Mouse (Mus musculus) thymus, postnatal 25 days (tissue): ENCODE measurements around the gene Mrpl23.

Experiments used
- DNase-seq: peaks from one replicate; pipeline ENCODE4 v3.0.0; 2022

Gene Mrpl23

GRCm38 (mm10) chr7:142532671-142533058 is at the start of gene Mrpl23:
Gene Mrpl23, plus strand, starts transcription at chr7:142532686.
- DNase-seq, result no peak

GRCm38 (mm10) chr7:142483136-142483535 is 49.4 kb upstream of the Mrpl23 start:
- no peak for DNase-seq

- DNase-seq, result no peak
These were observed 47.7 kb upstream of the Mrpl23 start for GRCm38 (mm10) chr7:142484780-142485179.

DNA sequence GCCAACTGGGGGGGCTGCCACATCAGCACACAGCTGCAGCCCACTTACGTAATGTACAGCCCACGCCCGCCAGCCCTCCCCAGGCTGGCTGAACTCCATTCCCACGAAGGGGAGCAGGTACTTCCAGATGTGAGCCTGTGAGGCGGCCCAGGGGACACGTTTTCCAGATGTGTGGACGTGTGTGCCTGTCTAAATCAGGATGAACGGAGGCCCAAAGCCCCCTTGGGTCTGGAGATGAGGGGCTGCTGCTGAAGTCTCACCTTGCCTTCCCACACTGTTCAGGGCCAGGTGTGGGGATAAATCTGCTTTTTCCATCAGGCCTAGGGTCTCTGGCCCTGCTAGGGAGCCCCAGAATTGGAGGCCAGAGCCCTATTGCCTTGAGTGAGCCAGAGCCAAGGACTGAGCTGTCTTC is 45.7 kb upstream of the Mrpl23 start:
- no peak for DNase-seq

- no peak for DNase-seq
These were observed 45.1 kb upstream of the Mrpl23 start for GRCm38 (mm10) chr7:142487341-142487859.

GRCm38 (mm10) chr7:142488053-142488452 is 44.4 kb upstream of the Mrpl23 start:
- DNase-seq, result no peak

DNA sequence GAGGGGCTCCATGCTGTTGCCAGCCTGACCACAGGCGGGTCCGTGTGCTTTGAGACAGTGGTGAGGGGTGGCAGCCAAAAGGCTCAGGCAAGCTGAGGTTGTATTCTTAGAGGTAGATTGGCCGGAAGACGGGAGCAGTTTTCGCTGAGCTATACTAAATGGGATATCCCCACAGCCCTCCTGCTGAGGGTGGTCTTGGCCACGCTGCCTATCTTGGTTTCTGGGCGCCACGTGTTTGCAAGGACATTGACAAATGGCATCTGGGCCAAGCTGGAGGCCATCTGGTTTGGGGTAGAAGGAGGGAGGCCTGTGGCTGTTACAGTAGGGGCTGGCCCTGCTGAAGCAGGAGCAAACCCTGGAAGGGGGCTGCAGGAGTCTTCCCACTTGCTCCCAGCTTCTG is 39.0 kb upstream of the Mrpl23 start:
- DNase-seq, result no peak

DNA sequence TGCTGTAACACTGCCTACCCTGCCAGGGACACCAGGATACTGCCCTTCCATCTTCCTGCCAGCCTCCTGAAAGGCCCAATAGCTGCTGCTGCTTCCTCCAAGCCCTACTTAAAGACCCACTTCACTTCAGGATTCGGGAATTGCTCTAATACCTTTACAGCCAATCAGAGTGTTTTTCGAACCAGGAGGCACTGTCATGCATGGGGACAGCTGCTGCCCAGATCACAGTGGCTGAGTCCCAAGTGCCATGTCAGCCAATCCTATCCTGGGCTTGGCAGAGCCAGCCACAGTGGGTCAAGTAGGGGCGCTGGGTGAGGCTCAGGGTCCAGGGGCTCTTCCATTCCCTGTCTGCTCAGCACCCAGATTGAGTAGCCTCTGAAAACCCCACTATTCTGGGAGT is 36.3 kb upstream of the Mrpl23 start:
- DNase-seq, result no peak

- DNase-seq, result peak; percentile 21
These were observed 35.7 kb upstream of the Mrpl23 start for GRCm38 (mm10) chr7:142496800-142497199.

GRCm38 (mm10) chr7:142497775-142498174 is 34.7 kb upstream of the Mrpl23 start:
- peak; percentile 40 for DNase-seq

GRCm38 (mm10) chr7:142498575-142498974 is 33.9 kb upstream of the Mrpl23 start, which contains the start of gene Tnnt3:
Gene Tnnt3, plus strand, starts transcription at chr7:142498836.
- DNase-seq, result no peak

GRCm38 (mm10) chr7:142499010-142499721 is 33.3 kb upstream of the Mrpl23 start:
- DNase-seq, result no peak

- no peak for DNase-seq
These were observed 32.5 kb upstream of the Mrpl23 start for GRCm38 (mm10) chr7:142500032-142500431.

- no peak for DNase-seq
These were observed 29.3 kb upstream of the Mrpl23 start for GRCm38 (mm10) chr7:142503206-142503605.

DNA sequence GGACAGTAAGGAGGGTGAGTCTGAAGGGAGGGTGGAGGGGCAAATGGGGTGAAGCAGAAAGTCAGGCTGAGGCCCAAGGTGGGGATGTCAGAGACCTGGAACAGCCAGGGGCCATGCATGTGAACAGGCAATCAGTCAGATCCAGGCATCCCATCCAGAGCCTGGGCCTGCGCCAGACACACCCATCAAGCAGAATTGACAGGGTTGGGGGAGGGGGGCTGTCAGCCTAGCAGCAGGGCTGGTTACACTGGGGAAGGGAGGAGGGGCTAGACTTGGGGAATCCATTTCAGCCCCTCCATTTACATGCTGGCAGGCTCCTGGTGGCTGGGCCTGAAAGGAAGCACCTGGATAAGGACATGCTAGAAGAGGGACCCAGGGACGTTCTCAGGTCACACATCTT is 26.5 kb upstream of the Mrpl23 start:
- DNase-seq, result no peak

GRCm38 (mm10) chr7:142506501-142506900 is 26.0 kb upstream of the Mrpl23 start:
- no peak for DNase-seq

- DNase-seq, result no peak
These were observed 25.0 kb upstream of the Mrpl23 start for GRCm38 (mm10) chr7:142507453-142507852.

- no peak for DNase-seq
These were observed 23.0 kb upstream of the Mrpl23 start for GRCm38 (mm10) chr7:142509518-142509917.

DNA sequence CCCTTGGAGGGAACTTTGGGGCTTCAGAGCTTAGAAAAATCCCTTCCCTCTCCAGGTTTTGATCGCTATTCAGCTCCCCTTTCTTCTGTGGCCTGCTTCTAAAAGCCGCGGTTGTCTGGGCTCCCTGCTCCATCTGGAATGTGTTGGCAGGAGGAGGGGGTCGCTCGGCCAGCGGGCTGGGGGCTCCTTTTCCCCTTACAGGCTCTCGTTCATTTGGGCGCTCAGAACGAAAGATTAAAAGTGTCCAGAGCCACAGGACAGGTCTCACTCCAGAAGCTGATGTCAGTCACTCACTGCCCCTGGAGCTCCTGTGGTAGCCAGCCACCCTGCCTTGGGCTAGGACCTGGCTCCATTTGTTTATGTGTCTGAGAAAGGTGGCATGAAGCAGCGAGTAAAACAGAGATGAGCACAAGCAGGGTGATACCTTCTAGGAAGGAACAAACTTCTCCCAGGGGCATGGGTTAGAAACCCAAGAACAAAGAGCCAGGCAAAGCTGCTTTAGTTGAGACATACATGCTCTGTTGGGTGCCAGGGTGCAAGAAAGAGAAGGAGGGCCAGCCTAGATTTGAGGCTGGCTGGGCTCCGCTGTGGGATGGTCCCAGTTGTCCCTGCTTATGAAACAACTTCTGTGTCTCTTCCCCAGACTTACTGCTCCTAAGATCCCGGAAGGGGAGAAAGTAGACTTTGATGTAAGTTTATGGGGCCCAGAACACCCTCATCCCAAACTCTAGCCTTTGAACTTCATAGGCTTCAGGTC is 22.3 kb upstream of the Mrpl23 start:
- DNase-seq, result no peak

DNA sequence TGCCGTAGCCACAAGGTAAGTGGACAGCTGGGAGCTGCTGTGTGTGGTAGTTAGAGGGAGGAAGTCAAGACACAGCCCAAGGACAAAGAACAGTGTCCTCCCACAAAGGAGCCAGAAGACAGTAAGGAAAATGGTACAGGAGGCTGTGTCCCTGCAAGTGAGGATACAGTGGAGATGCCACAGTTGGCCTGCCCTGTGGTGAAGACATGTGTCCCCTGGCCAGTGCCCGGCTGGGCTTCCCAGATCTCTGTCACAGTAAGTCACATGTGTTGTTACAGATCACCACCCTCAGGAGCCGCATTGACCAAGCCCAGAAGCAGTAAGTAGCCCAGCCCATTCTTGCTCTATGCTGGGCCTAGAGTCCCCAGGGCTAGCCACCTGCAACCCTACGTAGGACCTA is 18.4 kb upstream of the Mrpl23 start:
- DNase-seq, result no peak

- DNase-seq, result no peak
These were observed 16.1 kb upstream of the Mrpl23 start for GRCm38 (mm10) chr7:142516221-142516978.

GRCm38 (mm10) chr7:142517531-142517930 is 15.0 kb upstream of the Mrpl23 start:
- DNase-seq, result no peak

GRCm38 (mm10) chr7:142520331-142520730 is 12.2 kb upstream of the Mrpl23 start:
- no peak for DNase-seq
